Mouse (Mus musculus): ENCODE results near the gene Trpm3.

Gene Trpm3

DNA sequence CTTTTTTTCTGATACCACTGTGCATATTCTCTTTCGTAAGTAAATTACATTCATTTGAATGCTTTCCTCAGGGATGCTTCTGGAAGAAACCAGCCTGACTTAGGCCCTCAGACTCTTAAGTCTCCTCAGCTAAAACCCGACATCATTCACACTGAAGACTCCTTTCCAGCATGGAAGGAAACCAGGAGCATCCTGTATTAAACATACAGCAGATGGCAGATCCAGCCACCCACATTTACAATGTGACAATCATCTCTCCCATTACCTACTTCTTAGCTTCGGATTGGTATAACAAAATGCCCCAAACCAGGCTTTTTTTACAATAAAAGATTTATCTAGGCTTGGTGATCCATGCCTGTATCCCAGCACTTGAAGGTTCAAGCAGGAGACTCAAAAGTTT, 796.2 kb downstream of the Trpm3 start:
- no peak for DNase-seq

DNA sequence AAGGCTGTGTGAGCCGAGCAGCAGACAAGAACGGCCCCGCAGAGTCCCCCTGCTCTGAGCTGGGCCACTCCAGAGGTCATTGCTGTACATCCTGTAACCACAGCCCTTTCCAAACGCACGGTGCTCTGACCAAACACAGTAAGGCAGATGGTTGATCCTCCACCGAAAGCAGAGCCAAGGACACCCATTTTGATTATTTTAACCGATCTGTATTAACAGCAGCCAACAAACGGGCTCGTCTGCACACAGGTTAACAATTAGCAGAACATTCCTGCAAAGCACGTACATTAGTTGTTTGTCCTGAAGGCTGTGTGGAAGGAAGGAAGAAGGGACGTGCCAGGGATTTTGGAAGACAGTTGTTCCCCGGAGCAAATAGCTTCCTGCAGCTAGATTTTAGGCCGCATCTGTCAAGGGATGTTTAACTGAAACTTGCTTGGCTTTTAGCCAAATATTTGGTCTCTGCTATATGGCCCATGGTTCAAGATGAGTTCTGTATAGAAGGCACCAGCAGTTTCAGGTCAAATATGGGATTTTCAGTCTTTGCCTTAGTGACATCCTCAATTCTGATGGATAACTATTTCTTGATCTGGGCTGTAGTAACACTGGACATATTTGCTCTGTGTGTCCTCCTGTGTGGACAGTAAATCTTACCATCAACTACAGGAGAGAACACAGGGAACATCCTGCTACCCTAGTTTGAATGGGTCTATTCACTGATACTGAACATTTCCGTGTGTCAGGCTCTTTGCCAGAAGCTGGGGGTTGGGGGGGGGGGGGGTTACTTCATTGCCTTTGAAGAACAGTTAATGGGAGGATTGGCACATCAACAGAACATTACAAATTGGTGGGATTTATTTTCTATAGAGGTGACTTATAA, 800.2 kb downstream of the Trpm3 start:
- no peak for DNase-seq

DNA sequence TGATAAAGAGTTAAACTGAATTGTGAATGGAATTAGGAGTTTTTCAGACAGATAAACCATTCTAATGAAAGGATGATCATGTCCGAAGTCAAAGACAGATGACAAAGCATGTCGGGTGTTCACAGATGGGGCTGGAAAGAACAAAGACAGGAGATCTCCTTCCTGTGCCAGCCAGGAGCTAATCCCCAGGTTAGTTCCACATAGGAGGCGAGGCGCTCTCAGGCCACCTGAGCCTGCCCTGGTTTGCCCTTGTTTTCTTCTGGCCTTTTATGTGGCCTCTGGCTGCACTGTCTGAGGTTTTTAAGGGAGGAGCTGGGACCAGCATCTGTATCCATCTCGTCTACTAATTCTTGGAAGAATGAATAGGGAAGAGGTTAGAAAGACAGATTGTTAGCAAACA, 801.0 kb downstream of the Trpm3 start:
- DNase-seq: no peak

DNA sequence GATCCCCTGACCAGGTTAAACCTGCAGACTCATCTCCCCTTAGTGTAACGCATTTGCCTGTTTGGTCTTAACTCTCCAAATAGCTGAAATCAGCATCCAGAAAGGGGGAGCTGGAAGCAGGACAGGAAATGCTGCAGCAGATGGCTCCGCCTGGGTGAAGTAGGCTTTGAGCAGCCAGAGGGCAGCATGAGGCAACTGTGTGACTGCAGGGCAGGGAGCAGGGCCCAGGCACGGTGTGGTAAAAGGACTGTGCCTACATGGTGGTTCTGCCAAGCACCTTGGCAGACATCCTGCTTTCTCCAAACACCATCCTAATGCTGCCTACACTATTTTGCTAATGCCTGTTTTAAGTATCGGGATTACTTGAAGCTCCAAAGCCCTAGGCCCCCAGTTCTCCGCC, 801.6 kb downstream of the Trpm3 start:
- peak in 1 of 2 experiments; percentile 7 for DNase-seq

DNA sequence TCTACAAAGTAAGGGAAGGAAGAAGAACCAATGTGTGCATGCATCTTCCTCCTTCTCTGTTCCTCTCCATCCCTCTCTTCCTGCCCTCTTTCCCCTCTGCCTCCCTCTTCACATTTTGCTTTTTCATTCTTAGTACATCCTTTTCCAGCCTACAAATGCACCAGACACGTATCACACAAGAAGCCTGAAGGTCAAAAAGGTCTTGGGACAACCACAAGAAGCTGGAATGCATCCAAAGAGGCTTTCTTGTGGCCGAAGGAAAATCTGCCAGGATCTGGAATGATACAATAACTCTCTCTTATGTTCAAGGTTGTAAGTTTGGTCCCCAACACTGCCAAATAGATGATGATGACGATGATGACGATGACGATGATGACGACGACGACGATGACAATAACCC, 802.1 kb downstream of the Trpm3 start:
- no peak for DNase-seq

DNA sequence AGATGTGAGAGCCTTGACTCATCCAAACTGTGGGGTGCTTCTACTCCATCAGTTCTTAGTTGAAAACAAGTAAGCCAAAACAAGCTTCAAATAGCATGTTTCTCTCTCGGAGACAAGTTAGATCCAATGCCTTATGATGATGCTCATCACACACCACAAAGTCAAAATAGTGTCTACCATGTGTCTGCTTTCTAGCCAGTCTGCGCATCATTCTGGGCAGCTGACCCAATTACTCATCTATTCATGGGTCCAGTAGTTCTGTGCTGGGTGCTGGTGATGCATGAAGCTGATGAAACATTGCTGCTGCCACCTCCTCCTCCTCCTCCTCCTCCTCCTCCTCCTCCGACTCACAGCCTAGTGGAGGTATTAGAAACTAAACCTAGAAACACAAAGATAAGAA, 813.6 kb downstream of the Trpm3 start:
- no peak for DNase-seq

DNA sequence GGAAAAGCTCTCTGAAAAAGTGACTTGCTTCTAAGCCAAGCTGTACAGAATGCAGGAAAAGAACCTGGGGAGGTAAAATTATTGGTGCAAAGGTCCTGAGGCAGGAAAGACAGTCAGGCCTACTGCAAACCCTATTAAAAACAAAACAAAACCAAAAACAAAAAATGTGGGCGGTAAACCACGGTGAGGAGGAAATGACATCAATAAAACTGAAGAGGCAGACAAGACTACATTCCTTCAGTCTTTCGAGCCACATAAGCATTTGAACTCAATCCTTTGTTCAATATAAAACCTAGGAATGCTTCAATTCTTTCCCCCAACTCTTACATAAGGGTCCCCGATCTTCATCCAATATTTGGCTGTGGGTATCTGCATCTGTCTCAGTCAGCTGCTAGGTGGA, 814.3 kb downstream of the Trpm3 start:
- DNase-seq: no peak

DNA sequence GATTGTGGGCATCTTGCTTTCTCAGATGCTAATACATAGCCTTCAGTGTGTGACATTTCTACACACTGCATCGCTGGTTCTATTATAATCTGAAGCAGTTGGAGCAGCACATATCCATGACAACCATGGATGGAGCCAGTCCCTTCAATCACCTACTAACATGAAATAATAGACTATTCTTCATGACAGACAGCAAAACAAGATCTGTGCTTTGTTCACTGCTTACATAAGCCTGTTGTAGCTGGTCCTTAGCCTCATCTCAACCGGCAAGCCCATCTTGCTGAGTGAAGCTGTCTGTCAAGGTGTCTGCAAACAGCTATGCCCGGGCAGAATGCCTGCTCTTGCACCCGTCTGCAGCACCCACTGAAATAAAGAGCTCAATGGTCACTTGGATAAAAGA, 819.6 kb downstream of the Trpm3 start:
- DNase-seq: no peak

DNA sequence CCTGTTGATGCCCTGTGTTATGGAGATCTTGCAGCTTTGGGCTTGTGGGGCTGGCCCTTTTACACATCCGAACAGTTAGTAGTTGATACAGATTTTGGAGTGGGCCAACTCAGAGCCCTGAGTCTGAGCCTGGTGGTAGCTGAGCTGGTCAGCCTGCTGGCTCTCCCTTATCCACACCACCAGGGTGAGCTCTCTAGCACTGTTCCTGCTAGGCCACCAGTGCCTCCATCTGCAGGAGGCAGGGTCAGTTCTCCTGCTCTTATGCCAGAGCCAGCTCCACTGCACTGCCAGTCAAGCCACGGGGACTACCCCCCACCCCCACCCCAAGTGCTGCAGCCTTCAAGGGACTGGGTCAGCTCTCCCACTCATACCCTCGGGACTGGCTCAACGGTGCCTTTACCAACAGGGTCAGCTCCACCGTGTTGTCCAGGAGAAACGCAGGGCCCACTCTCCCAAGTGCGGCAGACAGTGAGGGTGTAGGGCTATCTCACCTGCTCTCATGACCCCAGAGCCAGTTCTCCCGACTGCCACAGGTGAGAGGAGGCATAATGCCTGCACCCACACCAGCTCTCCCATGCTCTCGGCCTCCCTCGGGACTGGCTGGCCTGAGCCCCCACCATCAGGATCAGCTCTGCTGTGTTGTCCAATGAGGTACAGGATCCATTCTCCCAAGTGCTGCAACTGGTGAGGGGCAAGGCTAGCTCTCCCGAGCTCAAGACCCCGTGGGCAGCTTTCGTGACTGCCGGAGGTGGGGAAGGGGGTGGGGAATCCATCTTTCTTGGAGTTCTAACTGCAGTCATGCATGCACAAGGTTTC, 821.8 kb downstream of the Trpm3 start:
- no peak for DNase-seq

DNA sequence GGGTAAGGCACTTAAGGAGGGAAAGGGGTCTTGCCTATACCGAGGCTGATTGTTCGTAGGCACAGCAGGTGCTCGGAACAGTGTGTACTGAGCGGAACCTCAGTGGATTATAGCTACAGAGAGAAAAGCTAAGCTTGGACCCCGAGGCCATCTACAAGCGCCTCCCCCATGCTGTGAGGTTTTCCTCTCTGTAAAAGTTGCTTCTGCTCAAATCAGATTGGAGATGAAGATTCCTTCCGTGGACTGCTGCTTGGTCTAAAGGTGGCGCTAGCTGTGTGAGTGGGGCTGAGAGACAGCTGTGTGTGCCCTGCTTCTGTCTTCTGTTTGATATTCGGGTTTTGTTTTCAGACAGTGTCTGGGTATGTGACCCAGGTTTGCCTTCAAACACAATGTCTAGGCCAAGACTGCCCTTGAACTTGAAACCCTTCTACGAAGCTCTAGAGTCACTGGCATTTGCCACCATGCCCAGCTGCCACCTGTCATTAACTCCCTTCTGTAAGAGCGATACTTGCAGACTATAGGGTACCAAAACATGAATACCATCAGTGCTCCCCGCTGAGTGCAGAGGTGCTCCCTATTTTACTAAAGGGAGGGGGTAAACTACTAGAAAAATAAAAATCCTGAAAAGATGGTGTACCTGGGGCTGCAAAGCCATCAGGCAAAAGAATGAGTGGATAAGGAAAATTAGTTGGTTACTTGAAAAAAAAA, 823.3 kb downstream of the Trpm3 start:
- no peak for DNase-seq

DNA sequence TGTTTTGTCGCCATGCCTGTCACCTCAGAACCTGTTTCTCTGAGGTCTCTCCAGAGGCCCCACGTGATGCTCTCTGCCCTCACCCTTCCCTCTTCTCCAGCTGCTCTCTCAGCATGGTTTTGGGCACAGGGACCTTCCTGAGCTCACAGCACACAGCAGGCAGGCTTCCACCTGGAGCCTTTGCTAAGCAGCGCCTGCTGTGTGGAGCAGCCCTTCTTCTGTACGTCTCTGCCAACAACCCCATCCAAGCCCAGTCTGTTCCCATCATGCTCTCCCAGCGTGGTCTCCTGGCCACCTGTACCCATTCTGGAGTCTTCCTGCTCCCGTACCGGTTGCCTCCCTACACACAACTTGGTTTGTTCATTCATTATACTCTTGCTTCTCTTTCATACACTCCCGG, 823.9 kb downstream of the Trpm3 start:
- DNase-seq: no peak

DNA sequence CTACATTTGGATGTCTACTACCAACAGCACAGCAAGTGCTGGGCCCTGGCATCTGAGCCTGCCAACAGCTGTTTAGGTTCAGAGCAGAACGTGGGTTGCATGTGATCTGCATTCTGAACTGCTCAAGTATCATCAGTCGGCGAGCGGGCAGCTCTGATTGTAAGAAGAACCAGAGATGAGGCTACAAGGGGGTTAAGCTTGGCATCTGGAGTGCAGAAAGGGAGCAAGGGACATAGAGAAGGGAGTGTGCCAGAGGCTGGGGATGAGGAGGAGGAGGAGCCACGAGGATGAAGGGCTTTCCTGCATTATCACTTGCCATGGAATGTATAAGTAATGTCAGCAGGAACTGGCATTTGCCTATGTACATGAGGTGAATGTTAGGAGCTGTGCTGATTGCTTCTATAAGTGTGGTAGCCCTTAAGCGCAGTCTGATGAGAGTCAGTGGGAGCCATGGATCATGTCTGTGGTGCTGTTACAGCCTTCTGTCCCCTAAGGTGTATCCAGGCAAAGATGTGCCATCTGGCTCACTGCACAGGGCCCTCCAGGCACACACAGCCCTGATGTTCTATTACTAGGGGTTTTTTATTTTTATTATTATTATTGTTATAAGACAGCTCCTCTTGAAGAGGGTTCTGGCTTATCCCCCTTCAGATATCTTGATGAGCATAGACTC, 825.0 kb downstream of the Trpm3 start:
- DNase-seq: no peak

DNA sequence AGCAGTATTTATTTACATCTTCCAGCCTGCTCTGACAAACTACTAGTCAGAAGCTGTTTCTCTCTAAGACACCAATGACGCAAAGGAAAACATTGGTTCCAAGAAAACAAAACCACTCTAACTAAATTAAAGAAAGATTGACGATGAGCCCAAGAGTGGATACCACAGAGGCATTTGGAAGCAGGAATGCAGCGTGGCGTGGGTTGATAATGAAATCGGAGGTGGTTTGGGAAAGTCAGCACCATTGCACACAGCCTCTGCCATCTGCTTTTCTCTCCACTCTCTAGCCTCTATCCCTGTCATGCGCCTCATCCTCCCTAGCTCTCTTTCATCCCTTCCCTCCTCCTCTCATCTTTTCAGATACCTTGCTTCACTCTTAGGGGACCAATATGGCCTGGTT, 826.6 kb downstream of the Trpm3 start:
- no peak for DNase-seq

DNA sequence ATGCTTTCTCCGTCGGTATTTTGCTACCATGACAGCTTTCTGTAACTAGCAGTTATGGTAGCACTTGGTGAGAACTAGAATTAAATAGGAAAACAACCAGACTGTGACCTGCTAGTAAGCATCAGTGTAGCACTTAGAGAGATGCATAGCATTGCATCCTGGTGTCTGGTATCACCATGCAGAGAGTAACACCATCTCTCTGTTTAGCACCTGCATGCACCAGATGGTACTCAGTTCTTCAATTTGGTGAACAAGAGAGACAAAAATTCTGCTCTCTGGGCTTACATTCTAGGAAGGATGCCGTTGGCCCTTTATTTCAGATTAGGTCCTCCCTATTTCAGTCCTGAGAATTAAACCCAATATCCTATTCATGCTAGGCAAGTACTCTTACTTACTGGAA, 834.4 kb downstream of the Trpm3 start:
- DNase-seq: no peak

DNA sequence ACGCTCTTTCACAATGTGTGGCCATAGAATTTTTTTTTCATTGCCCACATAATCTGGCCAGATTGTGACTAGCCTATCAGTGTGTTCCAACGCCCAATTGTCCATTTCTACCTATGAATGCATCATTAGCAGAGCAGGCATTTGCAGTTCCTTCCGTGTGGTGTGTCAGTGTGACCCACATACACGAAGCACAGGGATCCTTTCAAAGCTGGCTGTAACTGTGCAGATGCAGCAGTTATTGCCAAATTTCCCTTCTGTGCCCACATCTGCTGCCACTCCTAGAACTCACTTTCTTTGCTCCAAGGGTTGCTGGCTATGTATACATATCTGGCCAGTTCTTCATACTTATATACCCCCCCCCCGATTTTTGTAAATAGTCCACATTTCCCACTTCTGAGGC, 834.9 kb downstream of the Trpm3 start:
- no peak for DNase-seq

DNA sequence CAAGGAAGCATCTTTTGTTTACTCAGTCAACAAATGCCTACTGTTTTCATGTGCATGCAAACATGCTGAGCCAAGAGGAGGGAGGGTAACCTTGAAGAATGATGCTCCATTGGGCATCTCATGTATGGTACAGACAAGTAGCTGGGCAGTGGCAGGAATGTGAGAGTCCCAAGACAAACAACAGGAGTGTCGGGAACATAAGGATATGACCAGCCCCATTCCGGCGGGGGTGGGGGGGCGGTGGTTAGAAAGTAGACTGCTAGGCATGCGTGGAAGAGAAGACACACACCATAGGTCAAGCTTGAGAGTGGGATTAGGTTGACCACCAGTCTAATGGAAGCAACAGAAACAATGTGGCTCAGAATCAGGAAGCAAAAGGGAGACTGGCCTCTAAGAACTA, 837.0 kb downstream of the Trpm3 start:
- no peak for DNase-seq

DNA sequence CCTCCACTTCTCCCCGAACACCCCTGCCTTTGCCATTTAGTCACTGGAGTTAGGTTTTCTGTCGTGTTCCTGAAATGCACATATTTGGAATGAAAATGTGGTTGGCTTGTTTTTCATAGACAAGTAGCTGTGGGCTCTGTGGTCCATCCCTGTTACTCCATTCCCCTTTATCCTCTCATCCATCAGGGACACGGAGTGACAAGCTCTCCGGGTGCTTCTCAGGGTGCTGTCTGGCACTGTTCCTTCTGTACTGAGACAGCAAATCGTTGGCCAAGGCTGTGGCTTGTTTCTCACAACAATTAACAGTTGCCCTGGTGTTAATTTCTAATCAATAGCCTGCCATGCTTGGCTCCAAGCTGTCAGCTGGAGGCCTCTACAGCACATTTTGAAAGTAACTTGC, 838.7 kb downstream of the Trpm3 start:
- DNase-seq: no peak

DNA sequence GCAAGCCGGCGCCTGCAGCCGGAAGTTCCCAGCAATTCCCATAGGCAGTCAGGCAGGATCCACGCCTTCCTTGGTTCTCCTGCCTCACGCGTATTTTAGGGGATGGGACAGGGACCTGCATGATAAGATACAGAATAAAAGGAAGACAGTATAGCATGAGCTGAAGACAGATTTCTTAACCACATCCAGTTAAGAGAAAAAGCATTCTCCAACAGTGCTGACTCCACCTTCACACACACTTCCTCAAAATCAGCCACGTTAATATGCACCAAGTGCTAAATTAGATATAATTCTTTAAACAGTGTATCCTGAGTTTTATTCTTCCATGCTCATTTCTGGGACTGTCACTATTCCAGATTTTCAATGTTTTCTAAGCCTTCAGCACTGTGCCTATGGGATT, 839.9 kb downstream of the Trpm3 start:
- DNase-seq: no peak

DNA sequence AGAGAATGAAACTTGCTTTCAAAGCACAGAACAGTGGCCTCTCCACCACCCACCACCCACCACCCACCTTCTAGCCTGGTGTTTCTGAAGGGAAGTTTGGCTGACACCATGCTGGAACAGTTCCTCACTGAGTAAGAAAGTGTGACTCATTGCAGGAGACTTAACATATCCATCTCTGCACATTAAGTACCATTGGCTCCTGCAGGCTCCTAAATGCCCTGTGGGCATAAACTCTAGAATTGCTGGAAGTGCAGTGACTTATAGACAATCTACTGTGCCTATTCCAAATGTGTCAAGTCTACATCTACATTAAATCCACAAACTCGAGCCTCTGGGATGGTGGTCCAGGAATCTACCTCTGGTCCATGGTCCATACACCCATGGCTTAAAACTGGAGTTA, 840.3 kb downstream of the Trpm3 start:
- no peak for DNase-seq

DNA sequence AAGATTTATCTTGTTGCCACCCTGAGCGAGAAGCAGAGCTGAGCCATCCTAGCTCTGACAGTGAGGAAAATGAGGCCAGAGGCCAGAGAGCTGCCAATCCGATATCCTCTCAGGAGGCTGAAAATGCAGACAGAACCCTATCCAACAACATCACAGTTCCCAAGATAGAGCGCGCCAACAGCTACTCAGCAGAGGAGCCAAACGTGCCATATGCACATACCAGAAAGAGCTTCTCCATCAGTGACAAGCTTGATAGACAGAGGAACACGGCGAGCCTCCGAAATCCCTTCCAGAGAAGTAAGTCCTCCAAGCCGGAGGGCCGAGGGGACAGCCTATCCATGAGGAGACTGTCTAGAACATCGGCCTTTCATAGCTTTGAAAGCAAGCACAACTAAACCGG, 849.1 kb downstream of the Trpm3 start:
- no peak for DNase-seq

DNA sequence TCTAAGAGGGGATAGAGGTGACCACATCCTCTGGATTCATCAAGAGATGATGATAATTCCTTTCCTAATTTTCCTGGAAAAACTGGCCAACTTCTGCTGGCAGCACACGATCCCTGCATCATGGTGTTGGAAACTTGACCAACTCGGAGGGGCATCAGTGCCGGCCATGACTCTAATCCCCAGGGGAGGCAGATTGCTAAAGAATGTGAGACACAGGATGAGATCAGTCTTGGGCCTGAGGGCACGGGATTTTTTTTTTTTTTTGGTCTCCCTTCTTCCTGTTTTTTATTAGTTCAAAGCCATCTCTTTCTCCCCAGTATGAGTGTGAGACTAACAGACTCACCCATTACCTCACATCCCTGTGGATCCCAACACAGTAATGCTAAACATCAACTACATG, 855.1 kb downstream of the Trpm3 start:
- DNase-seq: no peak

DNA sequence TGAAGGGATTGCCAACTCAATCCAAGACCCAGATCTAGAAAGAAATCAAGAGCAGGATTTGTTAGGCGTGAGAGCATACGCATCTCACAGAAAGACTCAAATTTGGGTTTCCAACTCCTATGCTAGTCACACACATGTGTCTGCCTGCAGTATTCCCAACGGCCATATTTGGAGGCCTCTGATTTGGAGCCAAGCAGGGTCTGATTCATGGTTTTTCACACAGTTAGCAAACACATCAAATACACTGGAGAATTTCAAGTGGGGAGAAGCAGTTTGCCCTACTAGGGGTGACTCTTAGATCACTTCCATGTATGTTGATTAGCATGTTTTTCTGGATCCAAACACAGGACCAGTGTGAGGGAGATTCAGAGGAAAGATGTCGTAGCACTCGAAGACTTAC, 855.7 kb downstream of the Trpm3 start:
- no peak for DNase-seq

DNA sequence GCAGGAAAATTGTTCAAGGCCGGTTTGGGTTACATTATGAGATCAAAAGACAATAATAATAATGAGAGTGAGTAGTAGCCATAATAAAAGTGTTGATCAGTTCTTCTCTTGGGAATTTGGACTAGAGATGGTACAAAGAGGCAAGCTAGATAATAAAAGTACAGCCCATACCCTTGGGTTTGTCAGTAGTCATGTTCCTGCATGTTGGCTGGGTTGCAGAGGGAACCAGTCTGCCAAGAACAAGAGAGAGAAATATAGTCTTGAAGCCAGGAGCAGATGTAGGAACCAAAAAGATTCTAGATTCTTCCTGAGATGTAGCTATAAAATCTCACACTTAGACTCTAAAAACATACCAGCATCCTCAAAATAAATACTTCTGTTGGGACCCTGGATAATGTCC, 861.4 kb downstream of the Trpm3 start:
- DNase-seq: no peak
